Mouse (Mus musculus) lung, postnatal 0 days (tissue): ENCODE data around the gene Prdm4. TPM values are rescaled to one million over a fixed set of nuclear protein-coding genes. Genes with fewer than 3 reads are reported as not detected.

Source experiments
- ATAC-seq: fragments of 200-750 bp; cut with Nextera tagmentation; 2 replicates; pipeline ENCODE4 v1.8.0; 2017; ENCODE audit warnings: moderate library complexity
- DNase-seq: peaks from one replicate; pipeline ENCODE4 v3.0.0-alpha.2; 2016; ENCODE audit warnings: low spot score
- H3K27ac ChIP-seq: fragments of 300-500 bp; sonication (generic); 2 replicates; pipeline ENCODE4 v1.5.1; 2014; ENCODE audit warnings: antibody characterized with exemption, mild to moderate bottlenecking, low read length, mixed read lengths
- H3K27me3 ChIP-seq: fragments of 300-500 bp; sonication (generic); replicated peaks from 2 replicates; pipeline ENCODE4 v1.6.1; 2014; ENCODE audit warnings: low read length, mixed read lengths; ENCODE audit not compliant: insufficient read depth
- H3K36me3 ChIP-seq: fragments of 300-500 bp; sonication (generic); 2 replicates; pipeline ENCODE4 v1.6.1; 2014; ENCODE audit warnings: low read length, mixed read lengths; ENCODE audit not compliant: insufficient read depth
- H3K4me1 ChIP-seq: fragments of 300-500 bp; sonication (generic); 2 replicates; pipeline ENCODE4 v1.6.1; 2014; ENCODE audit warnings: antibody characterized with exemption, low read depth, low read length, mixed read lengths; ENCODE audit not compliant: insufficient read depth
- H3K4me2 ChIP-seq: fragments of 300-500 bp; sonication (generic); replicated peaks from 2 replicates; pipeline ENCODE4 v1.6.1; 2014; ENCODE audit warnings: low read depth, mild to moderate bottlenecking, low read length, moderate library complexity, mixed read lengths
- H3K4me3 ChIP-seq: fragments of 300-500 bp; sonication (generic); 2 replicates; pipeline ENCODE4 v1.5.1; 2014; ENCODE audit warnings: low read depth, low read length
- H3K9ac ChIP-seq: fragments of 300-500 bp; sonication (generic); replicated peaks from 2 replicates; pipeline ENCODE4 v1.6.1; 2014; ENCODE audit warnings: low read depth, mild to moderate bottlenecking
- H3K9me3 ChIP-seq: fragments of 300-500 bp; sonication (generic); 2 replicates; pipeline ENCODE4 v1.6.1; 2016; ENCODE audit warnings: low read length, mixed read lengths
- CTCF ChIP-seq: IDR thresholded peaks from 2 replicates; pipeline ENCODE4 v1.5.1; 2016; ENCODE audit warnings: antibody characterized with exemption, mild to moderate bottlenecking
- EP300 ChIP-seq: IDR thresholded peaks from 2 replicates; pipeline ENCODE4 v1.6.1; 2016; ENCODE audit warnings: antibody characterized with exemption, mild to moderate bottlenecking, control low read depth
- WGBS: fragments of 180-500 bp; shearing (Covaris S2); extraction: QIAGEN DNeasy Blood & Tissue Kit; methylation state at CpG from one replicate; pipeline ENCODE4 v1.1.7; 2014; 5-methylcytosine and 5-hydroxymethylcytosine counted together
- polyA plus RNA-seq: library from polyadenylated mRNA; unstranded; fragments of >200 nt; fragmentation: Nextera tagmentation; extraction: Ambion mirVana; gene quantifications from 2 replicates; pipeline ENCODE4 v1.2.1, GENCODE M21; 2015

Prdm4 gene
- 6.5 and 6.7 TPM in 2 replicates for polyA plus RNA-seq

DNA sequence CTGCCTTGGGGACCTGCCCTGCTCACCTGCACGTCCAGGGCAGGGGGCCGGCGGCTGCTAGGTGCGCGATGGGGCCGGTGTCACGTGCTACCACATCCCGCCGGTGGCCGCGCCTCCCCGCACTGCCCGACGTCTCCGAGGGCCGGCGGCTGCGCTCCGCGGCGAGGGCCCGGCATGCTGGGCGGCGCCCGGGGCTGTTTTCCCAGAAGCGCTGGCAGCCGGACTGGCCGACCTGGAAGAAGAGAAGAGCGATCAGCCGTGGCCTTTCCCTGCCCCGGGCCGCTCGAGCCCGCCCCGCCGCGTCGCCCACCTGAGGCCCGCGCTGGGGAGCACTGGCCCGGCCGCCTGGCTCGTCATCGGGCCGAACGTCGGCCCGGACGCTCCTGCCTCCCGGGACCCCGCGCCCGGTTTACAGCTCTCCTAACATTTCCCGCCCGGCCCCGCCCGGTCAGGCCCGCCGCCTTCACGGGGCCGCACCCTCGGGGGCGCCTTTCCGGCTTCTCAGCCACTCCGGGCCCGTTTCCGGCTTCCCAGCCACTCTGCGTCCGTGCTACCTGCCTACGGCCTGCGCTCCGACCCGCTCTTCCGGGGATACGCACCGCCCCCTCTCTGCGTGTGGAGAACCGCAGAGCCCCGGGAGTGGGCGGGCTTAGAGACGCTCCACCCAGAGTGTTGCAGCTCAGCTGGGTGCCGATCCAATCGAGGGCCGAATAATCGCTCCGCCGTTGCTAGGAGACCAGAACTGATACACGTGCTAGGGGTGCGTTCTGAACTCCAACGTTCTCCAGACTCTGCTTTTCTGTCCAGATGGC is at the start of gene Prdm4:
TSS of gene Prdm4 (minus strand) at position 645 of the 812 bp plus-strand sequence.
- Histone ChIP-seq H3K27me3 (no peaks in the 10 kb centered on the region), H3K27ac (peak within 1 kb of the TSS; percentile 92), H3K36me3 (peaks cover 12% of the 10 kb centered on the region; the same call in 1 of the 2 replicates), H3K9me3 (no peaks in the 10 kb centered on the region), H3K9ac (peak within 1 kb of the TSS; percentile 83), H3K4me3 (peak within 1 kb of the TSS; percentile 92), H3K4me2 (peak within 1 kb of the TSS; percentile 83), H3K4me1 (no peaks in the 10 kb centered on the region)
- under 1% methylated on average over 56 of the region's 90 CpGs for WGBS
- no peak for TF ChIP-seq EP300
- peak; percentile 61 for TF ChIP-seq CTCF
- peak; percentile 99 for DNase-seq
- peak; percentile 99 for ATAC-seq

GRCm38 (mm10) chr10:85966476-85966875 is 49.5 kb upstream of the Prdm4 start:
- H3K9ac ChIP-seq = no peak overlapping the region
- no peaks in the 10 kb centered on the region for H3K36me3 ChIP-seq
- DNase-seq (no peak), ATAC-seq (no peak)
- no peaks in the 10 kb centered on the region for H3K27me3 ChIP-seq
- H3K9me3 ChIP-seq = no peaks in the 10 kb centered on the region
- no peaks in the 10 kb centered on the region for H3K4me1 ChIP-seq
- no peak overlapping the region for H3K4me2 ChIP-seq
- no peak overlapping the region for H3K27ac ChIP-seq
- TF ChIP-seq CTCF (no peak), EP300 (no peak)
- 40% methylated on average over 2 of the region's 2 CpGs for WGBS
- no peak overlapping the region for H3K4me3 ChIP-seq

GRCm38 (mm10) chr10:85964316-85964715 is 47.4 kb upstream of the Prdm4 start:
- no peak overlapping the region for H3K4me3 ChIP-seq
- no peak for DNase-seq
- no peaks in the 10 kb centered on the region for H3K4me1 ChIP-seq
- TF ChIP-seq CTCF = no peak
- no peak for TF ChIP-seq EP300
- H3K27me3 ChIP-seq = no peaks in the 10 kb centered on the region
- WGBS = 84% methylated on average over 7 of the region's 7 CpGs
- no peaks in the 10 kb centered on the region for H3K9me3 ChIP-seq
- no peak overlapping the region for H3K9ac ChIP-seq
- no peak overlapping the region for H3K4me2 ChIP-seq
- no peaks in the 10 kb centered on the region for H3K36me3 ChIP-seq
- no peak overlapping the region for H3K27ac ChIP-seq
- no peak for ATAC-seq

DNA sequence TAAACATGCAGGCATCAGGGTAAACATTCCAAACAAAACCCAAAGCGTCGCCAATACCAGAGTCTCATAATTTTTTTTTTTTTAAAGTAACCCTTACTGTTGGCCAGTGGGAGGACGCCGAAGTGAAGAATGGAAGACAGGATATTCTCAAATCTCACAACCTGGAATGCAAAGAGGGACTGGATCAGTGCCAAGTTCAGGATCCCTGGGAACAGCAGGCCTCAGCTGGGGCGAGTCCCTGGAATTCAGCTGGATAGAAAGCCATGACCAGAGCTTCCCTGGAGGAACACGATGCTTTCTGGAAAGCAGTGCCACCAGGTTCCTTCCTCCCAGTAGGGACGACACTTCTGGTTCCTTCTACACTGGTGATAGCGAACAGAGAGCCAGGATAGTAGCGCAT is 46.0 kb upstream of the Prdm4 start:
- WGBS = 37% methylated on average over 9 of the region's 9 CpGs
- Histone ChIP-seq H3K27me3 (no peaks in the 10 kb centered on the region), H3K9me3 (no peaks in the 10 kb centered on the region), H3K36me3 (no peaks in the 10 kb centered on the region), H3K4me3 (no peak overlapping the region), H3K9ac (no peak overlapping the region), H3K4me1 (no peaks in the 10 kb centered on the region), H3K4me2 (no peak overlapping the region), H3K27ac (no peak overlapping the region)
- ATAC-seq = no peak
- no peak for DNase-seq
- TF ChIP-seq EP300 = no peak
- TF ChIP-seq CTCF = no peak

DNA sequence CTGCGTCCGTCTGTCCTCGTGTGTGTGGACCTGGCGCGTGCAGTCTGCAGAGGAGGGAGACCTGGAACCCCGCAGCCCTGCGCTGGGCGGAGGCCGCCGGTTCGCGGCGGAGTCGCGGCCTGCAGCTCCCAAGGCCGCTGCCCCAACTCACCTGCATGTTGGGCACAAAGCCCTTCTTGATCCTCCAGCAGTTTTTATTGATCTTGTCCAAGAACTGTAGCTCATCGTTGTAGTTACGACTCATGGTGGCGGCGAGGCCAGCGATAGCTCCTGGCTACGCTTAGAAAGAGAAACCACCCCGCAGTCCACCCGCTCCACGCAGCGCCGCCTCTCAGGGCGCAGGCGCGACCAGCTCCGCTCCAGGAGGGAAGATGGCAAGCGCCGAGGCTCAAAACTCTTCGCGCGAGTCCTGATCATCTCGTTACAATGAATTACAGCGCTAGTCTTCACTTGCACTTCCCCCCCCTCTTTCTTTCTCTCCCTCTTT is 40.6 kb upstream of the Prdm4 start, which contains the start of gene Rtcb:
TSS of gene Rtcb (minus strand) at position 360 of the 487 bp plus-strand sequence.
- TF ChIP-seq EP300 (0 out of 2 replicates have a peak, but pooled peaks have one; percentile 18), CTCF (no peak)
- under 1% methylated on average over 38 of the region's 38 CpGs for WGBS

GRCm38 (mm10) chr10:85956871-85957419 is 40.0 kb upstream of the Prdm4 start:
- Histone ChIP-seq H3K4me3 (peak overlapping the region; percentile 90), H3K9me3 (no peaks in the 10 kb centered on the region), H3K27me3 (no peaks in the 10 kb centered on the region), H3K4me1 (peaks cover 9% of the 10 kb centered on the region; the same call in 1 of the 2 replicates), H3K9ac (peak overlapping the region; percentile 87), H3K36me3 (0 out of 2 replicates have a peak, but pooled peaks cover 3% of the 10 kb centered on the region), H3K27ac (peak overlapping the region; percentile 79), H3K4me2 (peak overlapping the region; percentile 79)
- DNase-seq = peak; percentile 26
- no peak for ATAC-seq
- TF ChIP-seq CTCF = no peak
- no peak for TF ChIP-seq EP300
- 2% methylated on average over 20 of the region's 20 CpGs for whole genome bisulfite sequencing

More for the DNA sequence above, 40.6 kb upstream of the Prdm4 start, which contains the start of gene Rtcb:
- peaks cover 9% of the 10 kb centered on the region; the same call in 1 of the 2 replicates for H3K4me1 ChIP-seq
- peak within 1 kb of the TSS; percentile 79 for H3K4me2 ChIP-seq
- no peaks in the 10 kb centered on the region for H3K9me3 ChIP-seq
- H3K9ac ChIP-seq = peak within 1 kb of the TSS; percentile 87
- H3K27me3 ChIP-seq = no peaks in the 10 kb centered on the region
- H3K36me3 ChIP-seq = 0 out of 2 replicates have a peak, but pooled peaks cover 3% of the 10 kb centered on the region
- peak; percentile 93 for ATAC-seq
- H3K27ac ChIP-seq = peak within 1 kb of the TSS; percentile 79
- DNase-seq = peak; percentile 98
- H3K4me3 ChIP-seq = peak within 1 kb of the TSS; percentile 90
